9 mouse cellular contexts compared by ENCODE assay signal in the genomic region with DNA sequence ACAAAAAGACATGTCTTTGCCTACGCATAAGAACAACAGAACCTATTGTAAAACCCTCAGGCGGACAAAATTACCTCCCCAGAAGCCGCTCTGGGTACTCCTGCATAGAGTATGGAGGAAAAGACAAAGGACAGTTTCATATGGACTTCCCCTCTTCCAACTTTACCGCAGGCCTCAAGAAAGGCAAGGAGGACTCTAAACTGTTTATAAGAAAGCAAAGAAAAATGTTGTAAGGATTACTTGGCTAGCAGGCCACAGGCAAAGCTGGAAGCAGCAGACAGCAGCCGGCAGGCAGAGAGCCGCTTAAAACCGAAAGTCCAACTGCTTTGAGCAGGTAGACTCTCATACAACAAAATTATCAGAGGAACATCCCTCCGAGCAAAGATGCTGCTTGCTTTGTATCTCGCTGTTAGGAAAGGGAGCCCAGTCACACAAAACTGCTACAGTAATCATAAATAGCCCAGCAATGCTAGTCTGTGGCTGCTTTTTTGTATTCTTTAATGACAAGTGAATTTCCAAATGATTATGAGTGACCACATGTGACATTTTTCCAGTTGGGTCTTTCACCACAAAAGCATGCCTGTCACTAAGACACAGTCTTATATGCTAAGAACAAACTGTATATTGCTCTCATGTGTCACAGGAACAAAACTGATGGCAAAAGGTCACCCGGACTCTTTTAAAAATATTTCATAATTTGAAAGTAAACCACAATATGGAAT. TPM values are rescaled to one million over a fixed set of nuclear protein-coding genes. Genes with fewer than 3 reads are reported as not detected.
DNase-seq lines count a peak whose midpoint lies in the region; ATAC-seq and TF ChIP-seq lines count a peak whose summit lies in the region.
"Had no signal": no experiment of that assay in that cellular context is flagged by ENCODE, and none has a peak within 500 bp of the region (broad histone marks: within the 10 kb centered on the region; RNA-seq: fewer than 3 reads in every experiment).

No protein-coding gene starts in this region.

- TF ChIP-seq CTCF in layer of hippocampus, adult 2 months (conservative IDR thresholded peaks at IDR 0.05): no peak

- no peak for DNase-seq in layer of hippocampus, adult 2 months (ENCODE audit: low spot score in 2 of 2)
- no peak for DNase-seq in layer of hippocampus, adult 9-11 months
- DNase-seq in Muller cell, postnatal 12 days (ENCODE audit: inconsistent ontology term): peak; percentile 56
- peak; percentile 29 for DNase-seq in naive thymus-derived CD4-positive, alpha-beta T cell, adult 2 months (ENCODE audit: low read depth)
- no peak for DNase-seq in urinary bladder, postnatal 4 days (ENCODE audit: low spot score in 2 of 2)
- DNase-seq in thymus, postnatal 25 days: no peak
- no peak for DNase-seq in layer of hippocampus, adult 11-12 months (ENCODE audit: low spot score)

- no peaks in the 10 kb centered on the region for H3K9me3 ChIP-seq in hindbrain, embryonic 13.5 days

- H3K9ac ChIP-seq in hindbrain, embryonic 13.5 days: no peak overlapping the region
- H3K9ac ChIP-seq: liver, embryonic 14.5 days had no signal

- peaks cover 44% of the 10 kb centered on the region for H3K27me3 ChIP-seq in hindbrain, embryonic 13.5 days

- no peaks in the 10 kb centered on the region for H3K36me3 ChIP-seq in hindbrain, embryonic 13.5 days

- H3K4me1 ChIP-seq in hindbrain, embryonic 13.5 days (replicated peaks): peaks cover 25% of the 10 kb centered on the region

- H3K4me3 ChIP-seq in layer of hippocampus, adult 2 months: peak overlapping the region; percentile 31; the same call in 1 of the 2 replicates
- no peak overlapping the region for H3K4me3 ChIP-seq in hindbrain, embryonic 13.5 days

- WGBS in hindbrain, embryonic 13.5 days: 49% methylated on average over 10 of the region's 10 CpGs

- H3K4me2 ChIP-seq in hindbrain, embryonic 13.5 days: 0 out of 2 replicates have a peak overlapping the region, but pooled peaks have one; percentile 10

- H3K27ac ChIP-seq in layer of hippocampus, adult 2 months: peak overlapping the region; percentile 79
- H3K27ac ChIP-seq in hindbrain, embryonic 13.5 days: no peak overlapping the region
- H3K27ac ChIP-seq: liver, embryonic 14.5 days had no signal

- no peak for ATAC-seq in hindbrain, embryonic 13.5 days (ENCODE audit: low FRiP score)

RNA-seq across cellular contexts. Expression of gene Cradd, which starts 57.7 kb away (rescaled TPM):
- 1 to 10 TPM; 5.6 to 7.2 TPM for total RNA-seq in layer of hippocampus, adult 2 months (2021)
- 10.3 and 11.7 TPM in 2 replicates for polyA plus RNA-seq in hindbrain, embryonic 13.5 days (2015; fragmentation: Nextera tagmentation; extraction: Ambion mirVana)

Comparison
In these comparisons a context has a peak if more than half of its experiments do, and no peak if none do; other contexts are left out.
1. DNase-seq: peak in Muller cell, postnatal 12 days (single experiment) and naive thymus-derived CD4-positive, alpha-beta T cell, adult 2 months (single experiment); none in layer of hippocampus, adult 2 months (0 of 2), layer of hippocampus, adult 9-11 months (single experiment), urinary bladder, postnatal 4 days (0 of 2), thymus, postnatal 25 days (single experiment) and layer of hippocampus, adult 11-12 months (single experiment).